Mouse (Mus musculus): Measurements from ENCODE around the gene Efcab6. TPM values are rescaled to one million over a fixed set of nuclear protein-coding genes. Genes with fewer than 3 reads are reported as not detected.

Gene Efcab6
- polyA plus RNA-seq, 1 experiment from 2014 or later: not detected

- H3K4me2 ChIP-seq (ENCODE audit: low read depth, low read length): no peak overlapping the region
- H3K27me3 ChIP-seq (ENCODE audit: insufficient read depth, low read length): no peaks in the 10 kb centered on the region
- no peak for TF ChIP-seq EP300 (IDR thresholded peaks at IDR 0.05; ENCODE audit: low read depth)
- H3K36me3 ChIP-seq (replicated peaks; ENCODE audit: insufficient read depth, low read length): no peaks in the 10 kb centered on the region
- H3K9ac ChIP-seq (replicated peaks): no peak overlapping the region
- no peak overlapping the region for H3K4me3 ChIP-seq (ENCODE audit: low read depth, low read length)
- WGBS (ENCODE audit: insufficient replicate concordance): 47% methylated on average over 11 of the region's 11 CpGs
- no peaks in the 10 kb centered on the region for H3K4me1 ChIP-seq (ENCODE audit: insufficient read depth)
- ATAC-seq (no peak), DNase-seq (no peak)
- no peaks in the 10 kb centered on the region for H3K9me3 ChIP-seq (ENCODE audit: low read length)
- H3K27ac ChIP-seq (ENCODE audit: low read depth): no peak overlapping the region
Observed at GRCm38 (mm10) chr15:83877155-83877866, 187.9 kb downstream of the Efcab6 start.

GRCm38 (mm10) chr15:83870936-83871335 is 194.2 kb downstream of the Efcab6 start:
- TF ChIP-seq EP300 (IDR thresholded peaks at IDR 0.05; ENCODE audit: low read depth) (no peak), CTCF (IDR thresholded peaks at IDR 0.05; ENCODE audit: low read depth) (no peak)
- Histone ChIP-seq H3K27ac (ENCODE audit: low read depth) (no peak overlapping the region), H3K9ac (replicated peaks) (no peak overlapping the region), H3K9me3 (ENCODE audit: low read length) (no peaks in the 10 kb centered on the region), H3K4me2 (ENCODE audit: low read depth, low read length) (no peak overlapping the region), H3K4me1 (ENCODE audit: insufficient read depth) (no peaks in the 10 kb centered on the region), H3K27me3 (ENCODE audit: insufficient read depth, low read length) (peaks cover 3% of the 10 kb centered on the region; the same call in 1 of the 2 replicates), H3K4me3 (ENCODE audit: low read depth, low read length) (no peak overlapping the region), H3K36me3 (replicated peaks; ENCODE audit: insufficient read depth, low read length) (no peaks in the 10 kb centered on the region)
- no peak for ATAC-seq
- 7% methylated on average over 15 of the region's 17 CpGs for WGBS (ENCODE audit: insufficient replicate concordance)
- no peak for DNase-seq

GRCm38 (mm10) chr15:83865626-83866025 is 199.6 kb downstream of the Efcab6 start:
- WGBS (ENCODE audit: insufficient replicate concordance): 81% methylated on average over 5 of the region's 5 CpGs
- Histone ChIP-seq H3K27me3 (ENCODE audit: insufficient read depth, low read length) (peaks cover under 1% of the 10 kb centered on the region; the same call in 1 of the 2 replicates), H3K4me1 (ENCODE audit: insufficient read depth) (no peaks in the 10 kb centered on the region), H3K36me3 (replicated peaks; ENCODE audit: insufficient read depth, low read length) (no peaks in the 10 kb centered on the region), H3K9me3 (ENCODE audit: low read length) (no peaks in the 10 kb centered on the region), H3K4me3 (ENCODE audit: low read depth, low read length) (no peak overlapping the region), H3K27ac (ENCODE audit: low read depth) (no peak overlapping the region), H3K9ac (replicated peaks) (no peak overlapping the region), H3K4me2 (ENCODE audit: low read depth, low read length) (no peak overlapping the region)
- DNase-seq: no peak
- TF ChIP-seq CTCF (IDR thresholded peaks at IDR 0.05; ENCODE audit: low read depth) (no peak), EP300 (IDR thresholded peaks at IDR 0.05; ENCODE audit: low read depth) (no peak)
- ATAC-seq: no peak

- Histone ChIP-seq H3K27ac (ENCODE audit: low read depth) (no peak overlapping the region), H3K9ac (replicated peaks) (no peak overlapping the region), H3K36me3 (replicated peaks; ENCODE audit: insufficient read depth, low read length) (no peaks in the 10 kb centered on the region), H3K4me1 (ENCODE audit: insufficient read depth) (no peaks in the 10 kb centered on the region), H3K27me3 (ENCODE audit: insufficient read depth, low read length) (no peaks in the 10 kb centered on the region), H3K4me2 (ENCODE audit: low read depth, low read length) (no peak overlapping the region), H3K4me3 (ENCODE audit: low read depth, low read length) (no peak overlapping the region), H3K9me3 (ENCODE audit: low read length) (no peaks in the 10 kb centered on the region)
- ATAC-seq (no peak), DNase-seq (peak; percentile 62)
- TF ChIP-seq EP300 (IDR thresholded peaks at IDR 0.05; ENCODE audit: low read depth) (no peak), CTCF (IDR thresholded peaks at IDR 0.05; ENCODE audit: low read depth) (peak; percentile 78)
- WGBS (ENCODE audit: insufficient replicate concordance): 17% methylated on average over 8 of the region's 8 CpGs
Observed at GRCm38 (mm10) chr15:83857129-83857528, 208.1 kb downstream of the Efcab6 start.

GRCm38 (mm10) chr15:83853400-83853811 is 211.8 kb downstream of the Efcab6 start:
- Histone ChIP-seq H3K9ac (replicated peaks) (no peak overlapping the region), H3K9me3 (ENCODE audit: low read length) (no peaks in the 10 kb centered on the region), H3K4me2 (ENCODE audit: low read depth, low read length) (no peak overlapping the region), H3K27ac (ENCODE audit: low read depth) (no peak overlapping the region), H3K4me1 (ENCODE audit: insufficient read depth) (no peaks in the 10 kb centered on the region), H3K36me3 (replicated peaks; ENCODE audit: insufficient read depth, low read length) (no peaks in the 10 kb centered on the region), H3K27me3 (ENCODE audit: insufficient read depth, low read length) (no peaks in the 10 kb centered on the region), H3K4me3 (ENCODE audit: low read depth, low read length) (no peak overlapping the region)
- no peak for TF ChIP-seq CTCF (IDR thresholded peaks at IDR 0.05; ENCODE audit: low read depth)
- TF ChIP-seq EP300 (IDR thresholded peaks at IDR 0.05; ENCODE audit: low read depth): no peak
- DNase-seq: no peak
- no peak for ATAC-seq
- WGBS (ENCODE audit: insufficient replicate concordance): 45% methylated on average over 5 of the region's 5 CpGs

GRCm38 (mm10) chr15:83848193-83848592 is 217.0 kb downstream of the Efcab6 start:
- H3K27ac ChIP-seq (ENCODE audit: low read depth): no peak overlapping the region
- no peaks in the 10 kb centered on the region for H3K36me3 ChIP-seq (replicated peaks; ENCODE audit: insufficient read depth, low read length)
- DNase-seq (no peak), ATAC-seq (no peak)
- no peak for TF ChIP-seq EP300 (IDR thresholded peaks at IDR 0.05; ENCODE audit: low read depth)
- TF ChIP-seq CTCF (IDR thresholded peaks at IDR 0.05; ENCODE audit: low read depth): no peak
- no peak overlapping the region for H3K4me2 ChIP-seq (ENCODE audit: low read depth, low read length)
- no peaks in the 10 kb centered on the region for H3K4me1 ChIP-seq (ENCODE audit: insufficient read depth)
- H3K27me3 ChIP-seq (ENCODE audit: insufficient read depth, low read length): no peaks in the 10 kb centered on the region
- WGBS (ENCODE audit: insufficient replicate concordance): 74% methylated on average over 9 of the region's 9 CpGs
- no peak overlapping the region for H3K4me3 ChIP-seq (ENCODE audit: low read depth, low read length)
- no peak overlapping the region for H3K9ac ChIP-seq (replicated peaks)
- H3K9me3 ChIP-seq (ENCODE audit: low read length): no peaks in the 10 kb centered on the region

Measured in liver, postnatal 0 days (tissue).